Mouse (Mus musculus): ENCODE data around the gene Atp10a.

Atp10a gene

GRCm38 (mm10) chr7:58690997-58691596, 35.1 kb downstream of the Atp10a start:
- no peak for DNase-seq

DNA sequence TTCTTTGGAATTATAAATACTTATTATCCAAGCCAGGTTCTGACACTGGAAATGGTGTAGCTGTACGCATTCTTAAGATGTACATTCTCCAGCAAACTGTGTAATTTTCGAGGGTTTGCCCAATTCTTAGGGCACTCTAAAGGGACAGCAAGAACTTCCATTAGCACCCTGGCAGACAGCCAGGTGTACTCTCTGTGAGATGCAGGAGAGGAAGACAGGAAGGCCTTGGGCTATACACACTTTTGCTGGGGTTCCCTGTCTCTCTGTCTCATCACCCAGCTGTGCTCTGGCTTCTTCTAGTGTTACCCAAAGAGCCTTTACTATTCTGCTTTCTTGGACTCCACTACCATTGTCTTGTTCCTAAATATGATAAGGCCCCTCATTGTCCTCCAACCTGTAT, 36.7 kb downstream of the Atp10a start:
- no peak for DNase-seq

- no peak for DNase-seq
Observed at GRCm38 (mm10) chr7:58693342-58693741, 37.4 kb downstream of the Atp10a start.

DNA sequence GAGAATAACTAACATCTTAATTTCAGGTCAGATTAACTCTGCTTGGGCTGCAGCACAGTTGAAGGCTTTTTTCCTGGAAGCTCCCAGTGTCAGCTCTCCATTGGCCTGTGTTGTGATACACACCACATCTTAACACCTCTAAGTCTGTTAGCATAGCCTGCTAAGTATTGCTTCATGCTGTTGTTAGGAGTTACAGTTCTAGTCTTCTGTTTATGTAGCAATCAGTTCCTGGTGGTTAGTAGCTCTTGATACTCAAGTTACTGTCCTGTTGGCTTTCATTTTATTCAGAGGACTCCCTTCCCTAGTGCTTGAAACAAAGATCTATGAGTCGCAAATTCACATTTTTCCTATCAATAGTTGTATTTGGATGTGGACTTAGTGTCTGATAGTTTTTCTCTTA, 39.7 kb downstream of the Atp10a start:
- no peak for DNase-seq

DNA sequence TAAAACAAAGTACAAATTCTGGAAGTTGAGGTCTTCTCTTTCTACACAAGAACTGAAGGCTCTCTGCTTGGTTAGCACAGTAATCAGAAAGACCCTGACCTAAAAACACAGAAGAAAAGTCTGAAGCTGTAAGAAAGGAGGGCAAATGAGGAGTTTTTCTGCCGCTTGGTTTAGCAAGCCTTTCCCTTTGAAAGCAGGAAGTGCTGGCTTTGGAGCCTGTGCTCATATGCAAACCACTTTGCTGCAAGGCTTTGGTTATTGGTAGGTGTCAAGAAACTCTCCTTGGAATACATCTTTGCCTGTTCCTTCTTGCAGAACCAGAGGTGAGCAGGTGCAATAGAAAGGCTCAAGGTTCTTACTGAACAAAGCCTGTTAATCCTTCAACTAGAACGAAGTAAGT, 41.1 kb downstream of the Atp10a start:
- no peak for DNase-seq

DNA sequence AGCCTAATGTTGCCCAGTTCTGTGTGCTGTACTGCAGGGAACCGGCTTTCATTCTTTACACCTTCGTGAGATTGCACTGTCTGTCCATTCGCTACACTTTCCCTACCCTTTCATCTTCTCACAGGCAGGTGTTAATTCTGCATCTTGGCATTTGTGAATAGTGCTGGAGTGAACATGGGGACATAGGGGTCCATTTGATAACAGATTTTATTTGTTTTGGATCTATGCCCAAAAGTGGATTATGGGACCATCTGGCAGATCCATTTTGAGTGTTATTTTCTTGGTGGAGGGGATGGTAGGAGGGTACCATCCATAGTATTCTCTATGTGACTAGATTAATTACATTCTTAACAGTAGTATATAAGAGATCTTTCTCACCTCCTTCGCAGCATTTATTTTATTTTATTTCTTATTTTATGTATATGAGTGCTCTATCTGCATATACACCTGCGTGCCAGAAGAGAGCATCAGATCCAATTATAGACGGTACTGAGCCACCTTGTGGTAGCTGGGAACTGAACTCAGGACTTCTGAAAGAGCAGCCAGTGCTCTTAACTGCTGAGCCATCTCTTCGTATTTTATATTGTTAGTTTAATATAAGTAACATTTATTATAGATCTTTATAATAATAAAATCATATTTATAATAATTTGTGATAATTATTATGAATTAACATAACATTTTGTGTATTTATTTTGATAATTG, 42.9 kb downstream of the Atp10a start:
- no peak for DNase-seq

GRCm38 (mm10) chr7:58701311-58701710, 45.3 kb downstream of the Atp10a start:
- no peak for DNase-seq

GRCm38 (mm10) chr7:58705158-58705557, 49.2 kb downstream of the Atp10a start:
- no peak for DNase-seq

DNA sequence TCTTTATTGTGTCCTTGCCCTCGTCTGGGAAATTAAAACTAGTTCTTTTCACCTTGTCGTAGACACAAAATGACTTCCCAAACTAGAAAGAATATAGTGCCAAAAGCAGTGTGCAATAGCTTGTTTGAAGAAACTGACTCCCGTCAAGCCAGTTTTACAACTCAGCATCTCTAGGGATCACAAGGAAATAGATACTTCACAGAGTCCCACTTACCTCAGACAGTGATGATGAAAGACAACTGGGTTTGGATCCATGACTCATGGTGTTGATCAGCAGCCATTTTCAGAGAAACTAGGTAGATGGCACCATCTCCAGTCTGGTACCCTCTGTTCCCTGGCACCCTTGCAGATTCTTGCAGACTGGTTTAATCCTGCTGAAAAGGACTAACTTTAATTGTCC, 53.3 kb downstream of the Atp10a start:
- no peak for DNase-seq

GRCm38 (mm10) chr7:58710312-58710711, 54.3 kb downstream of the Atp10a start:
- DNase-seq, result no peak

GRCm38 (mm10) chr7:58711811-58712210, 55.8 kb downstream of the Atp10a start:
- DNase-seq, result no peak

GRCm38 (mm10) chr7:58715576-58716144, 59.7 kb downstream of the Atp10a start:
- DNase-seq, result no peak

- no peak for DNase-seq
Observed at GRCm38 (mm10) chr7:58716626-58717025, 60.7 kb downstream of the Atp10a start.

GRCm38 (mm10) chr7:58718556-58718955, 62.6 kb downstream of the Atp10a start:
- DNase-seq, result no peak

- no peak for DNase-seq
Observed at GRCm38 (mm10) chr7:58719218-58719938, 63.4 kb downstream of the Atp10a start.

DNA sequence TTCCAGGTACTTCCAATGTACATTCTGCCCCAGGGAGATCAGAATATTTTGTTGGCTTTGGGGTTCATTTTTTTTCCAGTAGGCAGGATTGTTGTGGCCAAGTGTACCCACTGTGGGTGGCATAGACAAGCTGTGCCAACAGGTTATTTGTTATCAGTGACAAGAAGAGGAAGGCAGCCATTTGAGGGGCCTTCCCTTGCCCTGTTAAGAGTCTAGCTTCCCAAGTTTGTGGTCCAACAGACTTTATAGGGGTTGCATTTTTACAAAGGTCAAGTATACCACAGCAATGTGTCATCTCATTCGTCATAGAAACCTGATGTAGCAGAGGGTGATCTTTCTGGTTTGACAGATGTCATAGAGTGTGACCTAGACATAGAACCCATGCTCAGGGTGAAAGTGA, 66.3 kb downstream of the Atp10a start:
- DNase-seq, result no peak

- DNase-seq, result no peak
Observed at GRCm38 (mm10) chr7:58730201-58730600, 74.2 kb downstream of the Atp10a start.

GRCm38 (mm10) chr7:58730831-58731230, 74.9 kb downstream of the Atp10a start:
- no peak for DNase-seq

GRCm38 (mm10) chr7:58732406-58732805, 76.4 kb downstream of the Atp10a start:
- no peak for DNase-seq

GRCm38 (mm10) chr7:58733490-58733901, 77.5 kb downstream of the Atp10a start:
- no peak for DNase-seq

DNA sequence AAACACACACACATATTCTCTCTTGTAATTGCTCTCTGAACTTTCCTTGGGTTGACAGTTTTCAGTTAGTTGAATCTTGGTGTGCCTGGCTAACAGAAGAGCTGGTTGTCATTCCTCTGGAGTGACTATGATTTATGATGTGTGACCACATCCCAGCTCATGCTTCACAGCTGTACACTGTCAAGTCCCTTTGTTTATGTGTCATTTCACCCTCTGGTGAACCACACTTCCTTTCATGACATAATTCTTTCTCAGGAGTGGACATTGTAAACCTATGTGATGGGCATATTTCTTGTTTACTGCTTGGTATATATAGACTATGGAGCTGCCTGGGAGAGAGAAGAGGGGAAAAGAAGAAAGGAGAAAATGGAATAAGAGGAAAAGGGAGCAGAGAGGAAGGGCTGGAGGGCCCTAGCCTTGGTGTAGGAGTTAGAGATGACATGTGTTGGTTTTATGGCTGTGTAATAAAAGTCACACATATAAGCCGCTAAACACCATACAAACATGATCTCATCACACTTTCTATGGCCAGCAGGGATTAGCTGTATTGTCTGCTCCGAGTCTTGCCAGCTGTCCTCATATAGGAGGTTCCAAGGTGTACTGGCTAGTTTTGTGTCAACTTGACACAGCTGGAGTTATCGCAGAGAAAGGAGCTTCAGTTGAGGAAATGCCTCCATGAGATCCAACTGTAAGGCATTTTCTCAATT, 81.0 kb downstream of the Atp10a start:
- DNase-seq, result no peak

GRCm38 (mm10) chr7:58740196-58740595, 84.2 kb downstream of the Atp10a start:
- DNase-seq, result no peak

- DNase-seq, result no peak
Observed at GRCm38 (mm10) chr7:58740842-58741241, 84.9 kb downstream of the Atp10a start.

Measured in right cerebral cortex, postnatal 4 days (tissue).